Mouse (Mus musculus) lung, embryonic 16.5 days (tissue): ENCODE measurements around the gene Pknox2. TPM values are rescaled to one million over a fixed set of nuclear protein-coding genes. Genes with fewer than 3 reads are reported as not detected.
A peak's percentile ranks its signal among the peaks of the same experiment; 100 is the strongest.

ENCODE experiments used
- ATAC-seq: fragments of 200-750 bp; cut with Nextera tagmentation; 2 replicates; pipeline ENCODE4 v1.8.0; 2017; ENCODE audit warnings: low read depth, mild to moderate bottlenecking, moderate library complexity
- H3K27ac ChIP-seq: fragments of 300-500 bp; sonication (generic); 2 replicates; pipeline ENCODE4 v1.5.1; 2014; ENCODE audit warnings: mild to moderate bottlenecking, control low read depth, low read length
- H3K27me3 ChIP-seq: fragments of 300-500 bp; sonication (generic); 2 replicates; pipeline ENCODE4 v1.6.1; 2014; ENCODE audit warnings: low read depth, low read length, mixed read lengths; ENCODE audit not compliant: control insufficient read depth, insufficient read depth
- H3K36me3 ChIP-seq: fragments of 300-500 bp; sonication (generic); 2 replicates; pipeline ENCODE4 v1.6.1; 2014; ENCODE audit warnings: low read length; ENCODE audit not compliant: control insufficient read depth, insufficient read depth
- H3K4me1 ChIP-seq: fragments of 300-500 bp; sonication (generic); replicated peaks from 2 replicates; pipeline ENCODE4 v1.6.1; 2014; ENCODE audit warnings: low read length, mixed read lengths; ENCODE audit not compliant: control insufficient read depth, insufficient read depth
- H3K4me2 ChIP-seq: fragments of 300-500 bp; sonication (generic); 2 replicates; pipeline ENCODE4 v1.6.1; 2014; ENCODE audit warnings: low read depth, low read length, control low read depth
- H3K4me3 ChIP-seq: fragments of 300-500 bp; sonication (generic); 2 replicates; pipeline ENCODE4 v1.5.1; 2014; ENCODE audit warnings: mild to moderate bottlenecking, low read length, control low read depth
- H3K9ac ChIP-seq: fragments of 300-500 bp; sonication (generic); 2 replicates; pipeline ENCODE4 v1.6.1; 2014; ENCODE audit warnings: low read length, control low read depth
- H3K9me3 ChIP-seq: fragments of 300-500 bp; sonication (generic); 2 replicates; pipeline ENCODE4 v1.6.1; 2016; ENCODE audit warnings: low read length; ENCODE audit not compliant: control insufficient read depth
- WGBS: fragments of 180-500 bp; shearing (Covaris S2); extraction: QIAGEN DNeasy Blood & Tissue Kit; methylation state at CpG from one replicate; pipeline ENCODE4 v1.1.7; 2014; 5-methylcytosine and 5-hydroxymethylcytosine counted together
- polyA plus RNA-seq: library from polyadenylated mRNA; unstranded; fragments of >200 nt; fragmentation: Nextera tagmentation; extraction: Ambion mirVana; gene quantifications from 2 replicates; pipeline ENCODE4 v1.2.1, GENCODE M21; 2015

Pknox2 gene
- polyA plus RNA-seq, 1 experiment from 2014 or later = 12.8 TPM

DNA sequence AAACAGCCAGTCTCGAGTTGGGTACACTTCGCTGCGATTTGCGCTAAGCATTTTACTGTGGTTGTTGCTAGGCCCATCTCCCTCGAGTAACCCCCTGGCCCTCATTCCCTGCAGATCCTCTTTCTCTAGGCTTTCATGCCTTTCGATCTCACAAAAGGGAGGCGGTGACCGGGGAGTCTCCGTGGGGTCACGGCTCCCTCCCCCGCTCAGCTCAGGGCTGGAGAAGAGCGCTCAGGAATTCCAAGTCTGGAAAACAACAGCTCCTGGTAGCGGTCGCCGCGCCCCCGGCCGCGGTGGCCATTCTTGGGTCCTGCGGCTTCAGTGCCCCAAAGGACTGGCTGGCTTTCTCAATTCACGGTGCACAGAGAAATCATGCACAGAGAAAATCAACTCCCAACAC, 3.0 kb downstream of the Pknox2 start:
- Histone ChIP-seq H3K27me3 (peaks cover 8% of the 10 kb centered on the region), H3K36me3 (no peaks in the 10 kb centered on the region), H3K4me1 (peaks cover 24% of the 10 kb centered on the region), H3K27ac (no peak overlapping the region), H3K9ac (peak overlapping the region; percentile 91), H3K9me3 (no peaks in the 10 kb centered on the region), H3K4me2 (peak overlapping the region; percentile 96), H3K4me3 (peak overlapping the region; percentile 74)
- 9% methylated on average over 20 of the region's 21 CpGs for WGBS
- no peak for ATAC-seq

DNA sequence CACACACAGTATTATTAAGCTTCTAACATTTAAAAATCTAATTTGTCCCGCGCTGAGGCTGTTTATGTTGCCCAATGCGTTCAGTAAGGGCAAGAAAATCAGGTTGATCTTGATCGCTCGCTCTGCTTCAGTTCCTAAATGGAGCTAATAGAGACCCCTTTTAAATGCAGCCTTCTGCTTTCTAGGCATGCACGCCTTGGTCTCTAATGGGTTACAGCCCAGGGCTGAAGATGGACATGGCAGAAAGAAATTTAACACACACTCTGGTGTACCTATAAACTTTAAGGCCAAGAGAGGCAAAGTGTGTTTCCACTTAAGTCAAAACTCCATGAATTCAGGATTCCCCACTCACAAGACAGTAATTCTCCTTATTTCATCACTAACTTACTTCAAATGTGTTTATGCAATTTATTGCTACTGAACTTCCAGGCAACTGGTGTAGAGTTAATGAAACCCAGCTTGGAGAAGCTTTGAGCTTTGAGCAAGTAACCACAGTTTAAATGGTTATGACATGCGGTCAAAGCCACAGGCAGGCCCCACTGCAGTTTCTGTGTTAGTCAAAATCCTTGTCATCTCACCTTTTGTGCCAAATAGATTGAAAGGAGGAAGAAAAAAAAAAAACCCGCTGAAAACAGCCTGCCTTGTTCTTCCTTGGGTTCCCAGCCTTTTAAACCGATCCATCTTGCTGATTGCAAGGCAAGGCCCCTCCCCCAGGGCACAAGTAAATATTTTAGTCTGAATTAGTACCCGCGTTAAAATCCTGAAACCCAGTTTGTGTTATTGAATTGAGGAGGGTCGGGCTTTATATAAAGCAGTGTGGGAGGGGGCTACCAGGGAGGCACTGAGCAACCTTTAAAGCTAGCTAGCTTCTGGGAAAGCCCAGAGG, 3.9 kb downstream of the Pknox2 start:
- 57% methylated on average over 12 of the region's 12 CpGs for WGBS

DNA sequence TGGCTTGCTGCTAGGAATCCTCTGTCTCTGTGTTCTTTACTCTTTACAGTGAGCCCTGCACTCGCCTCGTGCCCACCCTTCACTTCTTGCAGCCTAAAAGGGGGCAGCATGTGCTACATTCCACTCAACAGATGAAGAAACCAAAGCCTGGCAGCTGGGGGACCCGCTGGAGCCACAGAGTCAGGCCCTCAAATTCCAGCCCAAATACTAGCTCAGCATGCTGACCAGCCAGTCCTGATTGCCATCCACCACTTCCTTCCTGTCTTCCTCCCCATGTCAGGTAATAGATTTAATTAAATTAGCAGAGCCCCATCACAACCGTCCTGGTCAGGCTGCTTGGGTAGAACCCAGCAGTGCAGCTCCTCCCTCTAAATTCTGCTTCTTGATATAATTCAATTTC, 5.1 kb downstream of the Pknox2 start:
- peaks cover 26% of the 10 kb centered on the region for H3K4me1 ChIP-seq
- 45% methylated on average over 4 of the region's 4 CpGs for WGBS

More for the DNA sequence above, 3.9 kb downstream of the Pknox2 start:
- peak overlapping the region; percentile 96 for H3K4me2 ChIP-seq
- ATAC-seq = no peak
- H3K27ac ChIP-seq = no peak overlapping the region
- H3K4me3 ChIP-seq = no peak overlapping the region
- H3K36me3 ChIP-seq = no peaks in the 10 kb centered on the region
- H3K9ac ChIP-seq = no peak overlapping the region
- no peaks in the 10 kb centered on the region for H3K9me3 ChIP-seq
- H3K27me3 ChIP-seq = peaks cover 8% of the 10 kb centered on the region
- H3K4me1 ChIP-seq = peaks cover 26% of the 10 kb centered on the region

DNA sequence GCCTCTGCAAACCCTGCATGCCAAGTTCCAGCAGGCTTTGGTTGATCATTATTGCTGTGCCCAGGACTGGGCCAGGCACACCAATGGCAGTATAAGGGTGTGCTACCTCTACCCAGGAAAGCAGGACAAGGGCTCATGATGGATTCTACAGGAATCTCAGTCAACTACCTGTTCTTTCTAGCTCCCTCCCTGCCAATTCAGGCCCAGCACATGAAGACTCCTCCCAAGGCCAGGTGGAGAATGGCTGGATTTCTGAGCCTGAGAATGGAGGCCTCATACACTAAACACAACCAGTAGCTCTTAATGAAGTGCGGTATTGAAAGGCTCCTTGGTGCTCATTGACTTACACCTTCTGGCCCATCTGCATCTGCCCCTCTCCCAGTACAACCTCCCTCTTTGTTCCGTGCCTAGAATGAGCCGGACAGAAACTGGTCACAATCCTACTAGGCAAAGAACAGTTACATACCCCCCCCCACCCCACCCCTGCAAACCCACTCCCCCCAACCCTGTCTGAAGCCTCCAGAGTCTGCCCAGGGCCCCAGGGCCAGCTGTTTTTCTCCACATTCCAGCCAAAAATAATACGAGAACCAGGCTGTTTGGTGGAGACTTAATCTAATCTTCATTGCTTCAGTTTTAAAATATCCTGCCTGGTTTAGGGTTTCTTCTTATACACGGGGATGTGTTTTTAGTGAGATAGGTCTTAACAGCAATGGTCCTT, 6.6 kb downstream of the Pknox2 start:
- 48% methylated on average over 5 of the region's 5 CpGs for WGBS
- Histone ChIP-seq H3K4me3 (no peak overlapping the region), H3K27me3 (peaks cover 8% of the 10 kb centered on the region), H3K4me2 (no peak overlapping the region), H3K9ac (no peak overlapping the region), H3K36me3 (no peaks in the 10 kb centered on the region), H3K27ac (no peak overlapping the region), H3K4me1 (peaks cover 26% of the 10 kb centered on the region), H3K9me3 (no peaks in the 10 kb centered on the region)
- no peak for ATAC-seq

More for the DNA sequence above, 5.1 kb downstream of the Pknox2 start:
- Histone ChIP-seq H3K9ac (no peak overlapping the region), H3K36me3 (no peaks in the 10 kb centered on the region), H3K27me3 (peaks cover 8% of the 10 kb centered on the region), H3K4me2 (no peak overlapping the region), H3K9me3 (no peaks in the 10 kb centered on the region), H3K4me3 (no peak overlapping the region), H3K27ac (no peak overlapping the region)
- ATAC-seq = no peak

DNA sequence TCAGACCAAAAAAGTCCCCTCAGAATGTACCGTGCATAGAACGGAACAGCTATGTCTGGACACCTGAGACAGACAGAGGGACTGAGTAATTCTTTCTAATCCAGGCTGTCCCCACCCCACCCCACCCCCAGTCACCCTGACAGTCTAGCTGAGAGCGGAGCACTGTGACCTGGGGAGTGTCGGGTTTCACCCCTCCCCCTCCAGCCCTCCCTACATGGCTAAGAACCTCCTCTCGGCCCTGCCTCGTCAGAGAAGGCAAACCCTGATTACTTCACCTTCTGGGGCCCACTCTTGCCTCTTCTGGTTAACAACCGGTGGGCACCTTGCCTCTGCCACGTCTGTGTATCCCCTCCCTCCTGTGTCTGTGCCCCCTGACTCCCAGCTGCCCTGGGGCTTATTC, 7.7 kb downstream of the Pknox2 start:
- H3K9me3 ChIP-seq = no peaks in the 10 kb centered on the region
- no peaks in the 10 kb centered on the region for H3K36me3 ChIP-seq
- no peak overlapping the region for H3K4me3 ChIP-seq
- peaks cover 5% of the 10 kb centered on the region; the same call in 1 of the 2 replicates for H3K27me3 ChIP-seq
- H3K27ac ChIP-seq = no peak overlapping the region
- H3K4me1 ChIP-seq = peaks cover 20% of the 10 kb centered on the region
- peak overlapping the region; percentile 15 for H3K4me2 ChIP-seq
- ATAC-seq = peak; percentile 84
- no peak overlapping the region for H3K9ac ChIP-seq
- 4% methylated on average over 8 of the region's 8 CpGs for WGBS

DNA sequence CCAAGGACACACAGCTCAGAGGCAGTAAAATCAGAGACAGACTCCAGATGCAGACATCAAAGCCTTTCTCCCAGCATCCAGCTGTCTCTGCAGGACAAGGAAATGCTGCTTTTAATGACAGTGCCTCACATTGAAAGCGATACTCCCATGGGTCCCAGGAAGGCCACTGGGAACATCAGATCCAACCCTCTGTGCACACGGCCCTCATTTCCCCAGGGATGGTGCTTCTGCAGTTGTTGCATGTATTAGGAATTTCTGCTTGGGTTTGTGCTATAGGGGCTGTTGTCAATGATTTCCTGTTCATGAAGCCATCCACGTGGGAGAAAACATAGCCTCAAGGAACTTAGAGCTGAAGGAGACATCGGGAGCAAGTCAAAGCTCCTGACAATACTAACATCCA, 8.3 kb downstream of the Pknox2 start:
- Histone ChIP-seq H3K4me1 (peaks cover 20% of the 10 kb centered on the region), H3K4me3 (no peak overlapping the region), H3K9ac (no peak overlapping the region), H3K27me3 (peaks cover 4% of the 10 kb centered on the region; the same call in 1 of the 2 replicates), H3K27ac (no peak overlapping the region), H3K4me2 (no peak overlapping the region), H3K36me3 (no peaks in the 10 kb centered on the region), H3K9me3 (no peaks in the 10 kb centered on the region)
- no peak for ATAC-seq
- 40% methylated on average over 4 of the region's 4 CpGs for WGBS

DNA sequence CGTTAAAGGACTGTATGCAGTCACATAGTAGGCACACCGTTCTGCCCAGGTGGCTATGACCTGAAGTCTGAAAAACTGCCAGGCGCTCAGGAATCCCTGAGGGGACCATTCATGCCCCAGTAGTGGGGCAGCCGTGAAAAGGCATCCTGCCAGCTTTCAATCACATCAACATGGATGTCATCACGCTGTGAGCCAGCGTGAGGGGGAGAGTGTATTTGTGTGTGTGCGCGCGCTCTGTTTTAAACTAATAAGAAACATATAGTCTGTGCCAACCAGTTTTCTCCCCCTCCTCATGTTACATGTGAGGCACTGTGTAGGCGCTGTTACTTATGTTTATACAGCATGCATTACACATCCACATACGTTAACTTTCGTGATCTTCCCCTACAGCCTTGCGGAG, 10.9 kb downstream of the Pknox2 start:
- Histone ChIP-seq H3K9ac (no peak overlapping the region), H3K9me3 (no peaks in the 10 kb centered on the region), H3K4me1 (peaks cover 13% of the 10 kb centered on the region), H3K4me2 (no peak overlapping the region), H3K36me3 (no peaks in the 10 kb centered on the region), H3K27ac (no peak overlapping the region), H3K27me3 (no peaks in the 10 kb centered on the region), H3K4me3 (no peak overlapping the region)
- 79% methylated on average over 13 of the region's 13 CpGs for WGBS
- no peak for ATAC-seq

DNA sequence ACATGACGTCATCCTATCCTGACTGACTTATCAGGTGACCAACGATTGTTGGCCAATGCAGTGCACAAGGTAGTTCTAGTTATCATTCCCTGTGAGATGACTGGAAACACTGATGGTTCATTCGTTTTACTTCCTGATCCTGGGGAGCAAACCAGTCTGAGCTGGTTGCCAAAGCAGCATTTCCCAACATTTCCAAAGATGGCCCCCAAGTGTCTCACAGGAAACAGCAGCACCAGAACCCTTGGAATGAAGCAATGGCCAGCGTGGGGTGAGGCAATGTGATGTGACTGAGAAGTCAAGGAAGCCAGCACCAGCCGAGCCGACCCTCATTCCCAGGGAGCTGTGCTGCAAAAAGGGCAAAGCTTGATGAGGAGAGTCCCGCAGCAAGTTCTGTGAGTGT, 13.7 kb downstream of the Pknox2 start:
- no peak for ATAC-seq
- H3K27ac ChIP-seq = no peak overlapping the region
- H3K9ac ChIP-seq = no peak overlapping the region
- H3K4me3 ChIP-seq = no peak overlapping the region
- WGBS = 81% methylated on average over 7 of the region's 7 CpGs
- H3K36me3 ChIP-seq = no peaks in the 10 kb centered on the region
- no peaks in the 10 kb centered on the region for H3K9me3 ChIP-seq
- no peak overlapping the region for H3K4me2 ChIP-seq
- H3K4me1 ChIP-seq = no peaks in the 10 kb centered on the region
- no peaks in the 10 kb centered on the region for H3K27me3 ChIP-seq

DNA sequence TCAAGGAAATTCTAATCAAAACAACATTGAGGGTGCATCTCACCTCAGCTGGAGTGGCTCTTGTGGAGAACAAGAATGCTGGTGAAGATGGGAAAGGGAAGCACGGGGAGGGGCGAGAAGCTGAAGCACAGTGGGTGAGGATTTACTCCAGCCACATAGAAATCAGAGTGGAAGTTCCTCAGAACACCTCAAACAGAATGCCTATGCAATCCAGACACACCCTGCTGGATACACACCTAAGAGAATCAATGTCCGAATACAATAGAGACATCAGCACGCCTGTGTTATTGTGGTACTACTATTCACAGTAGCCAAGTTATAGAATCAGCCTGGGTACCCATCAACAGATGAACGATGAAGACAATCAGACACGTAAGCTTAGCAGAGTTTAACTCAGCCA, 18.2 kb downstream of the Pknox2 start:
- Histone ChIP-seq H3K9me3 (no peaks in the 10 kb centered on the region), H3K4me1 (no peaks in the 10 kb centered on the region), H3K36me3 (no peaks in the 10 kb centered on the region), H3K9ac (no peak overlapping the region), H3K4me2 (no peak overlapping the region), H3K27ac (no peak overlapping the region), H3K27me3 (no peaks in the 10 kb centered on the region), H3K4me3 (no peak overlapping the region)
- 91% methylated on average over 6 of the region's 6 CpGs for WGBS
- ATAC-seq = no peak
